Mouse (Mus musculus): Measurements from ENCODE around the gene Bcl9. TPM values are rescaled to one million over a fixed set of nuclear protein-coding genes. Genes with fewer than 3 reads are reported as not detected.
A peak's percentile ranks its signal among the peaks of the same experiment; 100 is the strongest.

Bcl9 gene
- polyA plus RNA-seq, 1 experiment from 2014 or later, result 45.4 TPM

DNA sequence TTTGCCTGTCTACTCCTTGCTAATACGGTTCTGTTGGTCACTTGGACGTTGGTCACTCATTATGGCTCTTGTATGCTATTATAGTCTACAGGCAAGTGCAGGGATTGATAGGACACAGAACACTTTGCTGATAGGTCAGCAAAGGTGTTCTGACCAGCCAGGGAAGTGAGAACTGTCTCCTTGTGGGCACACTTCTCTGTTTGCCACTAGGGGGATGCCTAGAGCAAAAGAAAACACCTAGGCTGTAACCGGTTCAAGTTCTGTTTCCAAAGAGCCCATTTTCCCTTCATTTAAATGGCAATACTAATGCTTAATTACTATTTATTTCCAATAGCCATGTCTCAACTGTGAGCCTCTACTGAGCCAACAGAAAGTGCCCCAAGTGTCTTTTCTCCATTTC is 113.9 kb downstream of the Bcl9 start:
- Histone ChIP-seq H3K4me2 (ENCODE audit: low read depth, low read length) (no peak overlapping the region), H3K9me3 (ENCODE audit: control insufficient read depth, low read length) (no peaks in the 10 kb centered on the region), H3K27ac (ENCODE audit: low read length) (no peak overlapping the region), H3K27me3 (ENCODE audit: control insufficient read depth, insufficient read depth, low read depth, low read length) (no peaks in the 10 kb centered on the region), H3K9ac (ENCODE audit: low read length) (no peak overlapping the region), H3K36me3 (ENCODE audit: control insufficient read depth, insufficient read depth, low read length) (no peaks in the 10 kb centered on the region), H3K4me1 (replicated peaks; ENCODE audit: control insufficient read depth, insufficient read depth, low read length) (no peaks in the 10 kb centered on the region), H3K4me3 (ENCODE audit: low read length) (no peak overlapping the region)
- WGBS, result 46% methylated on average over 3 of the region's 3 CpGs
- ATAC-seq (ENCODE audit: low read depth), result no peak

DNA sequence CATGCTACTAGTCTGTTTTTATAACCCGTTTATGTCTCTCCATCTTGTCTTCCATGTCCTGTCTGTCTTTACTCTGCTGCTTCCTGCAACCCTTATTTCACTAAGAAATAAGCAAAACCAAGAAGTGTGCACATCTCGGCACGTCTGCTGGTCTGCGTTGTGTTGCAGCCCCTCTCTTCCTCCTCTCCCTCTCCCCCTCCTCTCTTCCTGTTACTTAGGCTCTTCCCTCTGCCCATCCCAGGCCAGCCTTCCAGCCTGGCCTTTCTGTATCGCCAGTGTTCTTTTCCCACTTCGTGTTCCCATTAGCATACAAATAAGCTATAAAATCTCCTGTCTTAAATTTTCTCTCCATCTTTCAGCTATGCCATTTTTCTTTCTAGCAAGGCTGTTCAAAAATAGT is 117.2 kb downstream of the Bcl9 start:
- no peaks in the 10 kb centered on the region for H3K27me3 ChIP-seq (ENCODE audit: control insufficient read depth, insufficient read depth, low read depth, low read length)
- H3K36me3 ChIP-seq (ENCODE audit: control insufficient read depth, insufficient read depth, low read length), result peaks cover 7% of the 10 kb centered on the region; the same call in 1 of the 2 replicates
- no peaks in the 10 kb centered on the region for H3K4me1 ChIP-seq (replicated peaks; ENCODE audit: control insufficient read depth, insufficient read depth, low read length)
- H3K4me2 ChIP-seq (ENCODE audit: low read depth, low read length), result no peak overlapping the region
- no peak overlapping the region for H3K9ac ChIP-seq (ENCODE audit: low read length)
- H3K9me3 ChIP-seq (ENCODE audit: control insufficient read depth, low read length), result no peaks in the 10 kb centered on the region
- H3K27ac ChIP-seq (ENCODE audit: low read length), result no peak overlapping the region
- no peak overlapping the region for H3K4me3 ChIP-seq (ENCODE audit: low read length)
- ATAC-seq (ENCODE audit: low read depth), result no peak
- WGBS, result 46% methylated on average over 6 of the region's 6 CpGs

- H3K36me3 ChIP-seq (ENCODE audit: control insufficient read depth, insufficient read depth, low read length), result peaks cover 7% of the 10 kb centered on the region; the same call in 1 of the 2 replicates
- no peak overlapping the region for H3K4me2 ChIP-seq (ENCODE audit: low read depth, low read length)
- no peak for ATAC-seq (ENCODE audit: low read depth)
- no peak overlapping the region for H3K4me3 ChIP-seq (ENCODE audit: low read length)
- no peaks in the 10 kb centered on the region for H3K9me3 ChIP-seq (ENCODE audit: control insufficient read depth, low read length)
- H3K9ac ChIP-seq (ENCODE audit: low read length), result no peak overlapping the region
- 76% methylated on average over 6 of the region's 6 CpGs for WGBS
- no peak overlapping the region for H3K27ac ChIP-seq (ENCODE audit: low read length)
- no peaks in the 10 kb centered on the region for H3K27me3 ChIP-seq (ENCODE audit: control insufficient read depth, insufficient read depth, low read depth, low read length)
- no peaks in the 10 kb centered on the region for H3K4me1 ChIP-seq (replicated peaks; ENCODE audit: control insufficient read depth, insufficient read depth, low read length)
Observed at GRCm38 (mm10) chr3:97178885-97179284, 118.8 kb downstream of the Bcl9 start.

DNA sequence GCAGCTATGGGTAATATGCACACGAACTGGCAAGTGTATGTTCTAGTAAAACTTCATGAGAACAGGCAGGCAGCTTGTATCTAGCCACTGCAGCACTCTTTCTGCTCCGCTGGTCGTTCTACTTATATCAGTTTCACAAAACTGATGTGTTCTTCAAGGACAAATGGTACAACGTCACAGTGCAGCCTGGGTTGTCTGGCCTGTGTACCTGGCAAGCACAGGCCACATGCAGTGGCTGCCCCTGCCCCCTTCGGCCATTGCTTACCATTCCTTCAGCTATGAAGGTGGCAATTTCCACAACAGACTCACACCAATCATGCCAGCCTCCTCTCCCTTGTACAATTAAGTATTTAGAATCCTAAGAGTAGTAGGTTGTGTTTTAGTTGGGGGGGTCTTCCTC is 125.1 kb downstream of the Bcl9 start:
- no peaks in the 10 kb centered on the region for H3K4me1 ChIP-seq (replicated peaks; ENCODE audit: control insufficient read depth, insufficient read depth, low read length)
- H3K9ac ChIP-seq (ENCODE audit: low read length), result no peak overlapping the region
- peaks cover 12% of the 10 kb centered on the region; the same call in 1 of the 2 replicates for H3K36me3 ChIP-seq (ENCODE audit: control insufficient read depth, insufficient read depth, low read length)
- no peaks in the 10 kb centered on the region for H3K27me3 ChIP-seq (ENCODE audit: control insufficient read depth, insufficient read depth, low read depth, low read length)
- H3K27ac ChIP-seq (ENCODE audit: low read length), result no peak overlapping the region
- WGBS, result 80% methylated on average over 5 of the region's 5 CpGs
- H3K9me3 ChIP-seq (ENCODE audit: control insufficient read depth, low read length), result no peaks in the 10 kb centered on the region
- no peak for ATAC-seq (ENCODE audit: low read depth)
- no peak overlapping the region for H3K4me2 ChIP-seq (ENCODE audit: low read depth, low read length)
- H3K4me3 ChIP-seq (ENCODE audit: low read length), result no peak overlapping the region

DNA sequence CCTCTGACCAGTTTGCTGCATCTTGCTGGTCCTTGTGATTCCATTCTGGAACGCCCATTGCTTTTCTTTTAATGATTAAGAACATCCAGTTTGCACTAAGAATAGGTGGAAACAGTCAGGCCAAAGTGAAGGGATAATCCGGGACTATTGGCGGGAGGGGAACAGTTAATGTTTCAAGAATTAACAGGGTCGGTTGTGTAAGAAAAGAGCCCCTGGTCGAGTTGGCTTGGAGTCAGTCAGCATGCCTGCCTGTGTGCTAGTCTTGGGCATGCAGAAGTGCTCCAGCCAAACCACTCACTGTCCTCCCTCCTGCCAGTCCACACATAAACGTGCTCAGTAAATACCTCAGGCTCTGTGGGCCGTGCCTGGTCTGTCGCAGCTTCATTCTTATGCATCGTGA is 125.5 kb downstream of the Bcl9 start:
- Histone ChIP-seq H3K27ac (ENCODE audit: low read length) (no peak overlapping the region), H3K36me3 (ENCODE audit: control insufficient read depth, insufficient read depth, low read length) (peaks cover 11% of the 10 kb centered on the region; the same call in 1 of the 2 replicates), H3K9me3 (ENCODE audit: control insufficient read depth, low read length) (no peaks in the 10 kb centered on the region), H3K4me1 (replicated peaks; ENCODE audit: control insufficient read depth, insufficient read depth, low read length) (no peaks in the 10 kb centered on the region), H3K4me3 (ENCODE audit: low read length) (no peak overlapping the region), H3K27me3 (ENCODE audit: control insufficient read depth, insufficient read depth, low read depth, low read length) (no peaks in the 10 kb centered on the region), H3K9ac (ENCODE audit: low read length) (no peak overlapping the region), H3K4me2 (ENCODE audit: low read depth, low read length) (no peak overlapping the region)
- no peak for ATAC-seq (ENCODE audit: low read depth)
- WGBS, result 69% methylated on average over 9 of the region's 9 CpGs

DNA sequence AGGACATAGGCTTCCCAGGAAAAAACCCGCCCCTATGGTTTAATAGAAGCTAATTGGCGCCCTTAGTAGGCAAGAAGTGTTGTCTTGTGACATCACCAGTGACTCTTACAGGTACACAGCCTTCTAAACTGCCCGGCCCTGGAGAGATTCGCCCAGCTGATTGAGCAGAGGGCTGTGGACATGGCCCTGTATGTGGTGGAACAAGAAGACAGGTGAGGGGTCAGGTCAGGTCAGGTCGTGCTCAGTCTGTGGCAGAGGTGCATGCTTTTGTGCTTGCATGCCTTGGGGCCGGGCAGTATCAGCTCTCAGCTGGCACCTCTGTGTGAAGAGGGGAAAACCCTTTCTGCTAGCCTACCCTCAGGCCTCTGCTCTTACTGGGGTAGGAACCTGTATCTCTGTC is 126.2 kb downstream of the Bcl9 start:
- Histone ChIP-seq H3K27me3 (ENCODE audit: control insufficient read depth, insufficient read depth, low read depth, low read length) (no peaks in the 10 kb centered on the region), H3K4me2 (ENCODE audit: low read depth, low read length) (no peak overlapping the region), H3K27ac (ENCODE audit: low read length) (no peak overlapping the region), H3K4me1 (replicated peaks; ENCODE audit: control insufficient read depth, insufficient read depth, low read length) (no peaks in the 10 kb centered on the region), H3K36me3 (ENCODE audit: control insufficient read depth, insufficient read depth, low read length) (peaks cover 6% of the 10 kb centered on the region; the same call in 1 of the 2 replicates), H3K9me3 (ENCODE audit: control insufficient read depth, low read length) (no peaks in the 10 kb centered on the region), H3K4me3 (ENCODE audit: low read length) (no peak overlapping the region), H3K9ac (ENCODE audit: low read length) (no peak overlapping the region)
- WGBS, result 71% methylated on average over 6 of the region's 6 CpGs
- ATAC-seq (ENCODE audit: low read depth), result no peak

GRCm38 (mm10) chr3:97167126-97167525 is 130.6 kb downstream of the Bcl9 start:
- peaks cover 4% of the 10 kb centered on the region; the same call in 1 of the 2 replicates for H3K36me3 ChIP-seq (ENCODE audit: control insufficient read depth, insufficient read depth, low read length)
- no peak overlapping the region for H3K9ac ChIP-seq (ENCODE audit: low read length)
- H3K27me3 ChIP-seq (ENCODE audit: control insufficient read depth, insufficient read depth, low read depth, low read length), result no peaks in the 10 kb centered on the region
- 63% methylated on average over 4 of the region's 4 CpGs for WGBS
- no peak overlapping the region for H3K4me2 ChIP-seq (ENCODE audit: low read depth, low read length)
- H3K4me3 ChIP-seq (ENCODE audit: low read length), result no peak overlapping the region
- no peak overlapping the region for H3K27ac ChIP-seq (ENCODE audit: low read length)
- no peaks in the 10 kb centered on the region for H3K4me1 ChIP-seq (replicated peaks; ENCODE audit: control insufficient read depth, insufficient read depth, low read length)
- H3K9me3 ChIP-seq (ENCODE audit: control insufficient read depth, low read length), result no peaks in the 10 kb centered on the region
- ATAC-seq (ENCODE audit: low read depth), result no peak

- no peak overlapping the region for H3K4me3 ChIP-seq (ENCODE audit: low read length)
- 62% methylated on average over 4 of the region's 4 CpGs for WGBS
- no peak for ATAC-seq (ENCODE audit: low read depth)
Observed at GRCm38 (mm10) chr3:97164477-97164876, 133.2 kb downstream of the Bcl9 start.

DNA sequence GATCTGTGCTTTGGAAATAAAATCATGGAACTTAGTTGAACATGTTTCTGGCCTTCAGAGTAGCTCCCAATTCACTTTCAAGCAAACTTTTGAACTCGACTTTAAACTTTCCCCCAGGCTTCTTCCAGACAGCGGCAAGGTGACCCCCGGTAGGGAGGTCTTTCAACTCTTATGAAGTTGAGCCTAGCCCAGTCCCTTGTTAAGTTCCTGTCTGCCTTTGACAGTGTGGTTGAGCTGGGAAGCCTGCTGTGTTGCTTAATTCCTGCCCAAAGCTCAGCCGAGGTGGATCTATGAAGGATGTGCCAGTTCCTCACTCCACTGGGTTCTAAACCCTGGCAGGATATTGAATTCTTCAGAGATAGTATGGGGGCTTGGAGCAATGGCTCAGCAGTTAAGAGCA is 135.9 kb downstream of the Bcl9 start:
- Histone ChIP-seq H3K36me3 (ENCODE audit: control insufficient read depth, insufficient read depth, low read length) (no peaks in the 10 kb centered on the region), H3K27me3 (ENCODE audit: control insufficient read depth, insufficient read depth, low read depth, low read length) (no peaks in the 10 kb centered on the region), H3K27ac (ENCODE audit: low read length) (no peak overlapping the region), H3K4me2 (ENCODE audit: low read depth, low read length) (no peak overlapping the region), H3K9me3 (ENCODE audit: control insufficient read depth, low read length) (no peaks in the 10 kb centered on the region), H3K9ac (ENCODE audit: low read length) (no peak overlapping the region), H3K4me3 (ENCODE audit: low read length) (no peak overlapping the region), H3K4me1 (replicated peaks; ENCODE audit: control insufficient read depth, insufficient read depth, low read length) (peaks cover 10% of the 10 kb centered on the region; the same call in 1 of the 2 replicates)
- ATAC-seq (ENCODE audit: low read depth), result no peak
- WGBS, result 65% methylated on average over 4 of the region's 4 CpGs

More at GRCm38 (mm10) chr3:97164477-97164876, 133.2 kb downstream of the Bcl9 start:
- H3K27ac ChIP-seq (ENCODE audit: low read length), result no peak overlapping the region
- H3K4me2 ChIP-seq (ENCODE audit: low read depth, low read length), result no peak overlapping the region
- H3K9ac ChIP-seq (ENCODE audit: low read length), result no peak overlapping the region
- H3K4me1 ChIP-seq (replicated peaks; ENCODE audit: control insufficient read depth, insufficient read depth, low read length), result peaks cover 9% of the 10 kb centered on the region; the same call in 1 of the 2 replicates
- H3K9me3 ChIP-seq (ENCODE audit: control insufficient read depth, low read length), result no peaks in the 10 kb centered on the region
- no peaks in the 10 kb centered on the region for H3K27me3 ChIP-seq (ENCODE audit: control insufficient read depth, insufficient read depth, low read depth, low read length)
- peaks cover 3% of the 10 kb centered on the region; the same call in 1 of the 2 replicates for H3K36me3 ChIP-seq (ENCODE audit: control insufficient read depth, insufficient read depth, low read length)

DNA sequence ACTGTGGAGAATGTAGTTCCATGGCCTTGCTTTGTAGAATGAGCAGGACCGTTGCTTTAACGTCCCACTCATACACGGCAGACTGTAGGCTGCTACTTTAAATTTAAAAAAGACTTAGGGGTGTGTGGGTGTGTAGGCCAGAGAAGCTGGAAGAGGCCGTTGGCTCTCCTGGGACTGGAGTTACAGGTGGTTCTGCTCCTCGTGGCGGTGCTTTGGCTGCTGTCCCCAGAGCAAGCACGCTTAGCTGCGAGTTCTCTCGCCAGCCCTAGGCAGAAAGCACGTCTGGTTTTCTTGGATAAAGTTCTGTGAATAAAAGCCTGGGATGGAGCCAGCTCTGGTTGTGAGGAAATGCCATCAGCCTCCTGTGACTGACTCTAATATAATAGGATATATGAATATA is 136.8 kb downstream of the Bcl9 start:
- Histone ChIP-seq H3K9me3 (ENCODE audit: control insufficient read depth, low read length) (no peaks in the 10 kb centered on the region), H3K4me3 (ENCODE audit: low read length) (no peak overlapping the region), H3K27me3 (ENCODE audit: control insufficient read depth, insufficient read depth, low read depth, low read length) (no peaks in the 10 kb centered on the region), H3K4me2 (ENCODE audit: low read depth, low read length) (peak overlapping the region; percentile 24; the same call in 1 of the 2 replicates), H3K27ac (ENCODE audit: low read length) (no peak overlapping the region), H3K36me3 (ENCODE audit: control insufficient read depth, insufficient read depth, low read length) (no peaks in the 10 kb centered on the region), H3K4me1 (replicated peaks; ENCODE audit: control insufficient read depth, insufficient read depth, low read length) (peaks cover 10% of the 10 kb centered on the region; the same call in 1 of the 2 replicates), H3K9ac (ENCODE audit: low read length) (no peak overlapping the region)
- no peak for ATAC-seq (ENCODE audit: low read depth)
- 38% methylated on average over 10 of the region's 10 CpGs for WGBS

Data from lung, embryonic 16.5 days (tissue).